Mouse (Mus musculus): ENCODE results near the gene Shb.

DNA sequence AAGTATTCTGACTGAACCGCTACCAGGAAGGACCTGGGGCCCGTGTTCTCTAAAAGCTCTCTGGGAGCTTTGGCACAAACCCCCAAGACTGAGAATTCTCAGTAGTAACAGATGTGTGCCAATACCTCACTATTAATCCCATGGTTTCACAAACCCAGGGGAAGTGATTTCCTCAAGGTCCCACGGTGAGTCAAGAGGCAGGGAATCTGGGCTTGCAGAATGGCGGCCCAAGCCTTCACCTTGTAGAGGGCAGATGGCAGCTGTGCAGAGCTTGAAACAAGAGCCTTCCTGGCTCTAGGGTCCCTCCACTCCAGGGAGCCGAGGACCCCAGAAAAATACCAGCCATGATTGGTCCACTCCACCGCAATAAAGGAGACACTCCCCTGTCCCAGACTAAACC is 28.9 kb downstream of the Shb start:
- TF ChIP-seq RCOR1 (conservative IDR thresholded peaks at IDR 0.05; ENCODE audit: low read depth, low read length) = no peak
- no peak for TF ChIP-seq EP300 (IDR thresholded peaks at IDR 0.05; ENCODE audit: low read length)
- no peak for TF ChIP-seq CTCF (conservative IDR thresholded peaks at IDR 0.05 in 1 of 2, IDR thresholded peaks at IDR 0.05 in 1 of 2; ENCODE audit: low read depth in 2 of 2, low read length in 2 of 2)
- no peak for TF ChIP-seq ETS1 (conservative IDR thresholded peaks at IDR 0.05; ENCODE audit: low read depth, low read length)
- TF ChIP-seq POLR2A (IDR thresholded peaks at IDR 0.05; ENCODE audit: low read depth, low read length) = no peak
- TF ChIP-seq USF1 (IDR thresholded peaks at IDR 0.05; ENCODE audit: low read depth, low read length) = no peak
- TF ChIP-seq CHD2 (IDR thresholded peaks at IDR 0.05; ENCODE audit: low read length) = no peak

Data from CH12.LX (cell line).